Mouse (Mus musculus) lung, postnatal 0 days (tissue): Measurements from ENCODE around the gene Zfp507. TPM values are rescaled to one million over a fixed set of nuclear protein-coding genes. Genes with fewer than 3 reads are reported as not detected.

Experiments
- ATAC-seq: fragments of 200-750 bp; cut with Nextera tagmentation; 2 replicates; pipeline ENCODE4 v1.8.0; 2017; ENCODE audit warnings: moderate library complexity
- DNase-seq: peaks from one replicate; pipeline ENCODE4 v3.0.0-alpha.2; 2016; ENCODE audit warnings: low spot score
- H3K27ac ChIP-seq: fragments of 300-500 bp; sonication (generic); 2 replicates; pipeline ENCODE4 v1.5.1; 2014; ENCODE audit warnings: antibody characterized with exemption, mild to moderate bottlenecking, low read length, mixed read lengths
- H3K27me3 ChIP-seq: fragments of 300-500 bp; sonication (generic); replicated peaks from 2 replicates; pipeline ENCODE4 v1.6.1; 2014; ENCODE audit warnings: low read length, mixed read lengths; ENCODE audit not compliant: insufficient read depth
- H3K36me3 ChIP-seq: fragments of 300-500 bp; sonication (generic); 2 replicates; pipeline ENCODE4 v1.6.1; 2014; ENCODE audit warnings: low read length, mixed read lengths; ENCODE audit not compliant: insufficient read depth
- H3K4me1 ChIP-seq: fragments of 300-500 bp; sonication (generic); 2 replicates; pipeline ENCODE4 v1.6.1; 2014; ENCODE audit warnings: antibody characterized with exemption, low read depth, low read length, mixed read lengths; ENCODE audit not compliant: insufficient read depth
- H3K4me2 ChIP-seq: fragments of 300-500 bp; sonication (generic); replicated peaks from 2 replicates; pipeline ENCODE4 v1.6.1; 2014; ENCODE audit warnings: low read depth, mild to moderate bottlenecking, low read length, moderate library complexity, mixed read lengths
- H3K4me3 ChIP-seq: fragments of 300-500 bp; sonication (generic); 2 replicates; pipeline ENCODE4 v1.5.1; 2014; ENCODE audit warnings: low read depth, low read length
- H3K9ac ChIP-seq: fragments of 300-500 bp; sonication (generic); replicated peaks from 2 replicates; pipeline ENCODE4 v1.6.1; 2014; ENCODE audit warnings: low read depth, mild to moderate bottlenecking
- H3K9me3 ChIP-seq: fragments of 300-500 bp; sonication (generic); 2 replicates; pipeline ENCODE4 v1.6.1; 2016; ENCODE audit warnings: low read length, mixed read lengths
- CTCF ChIP-seq: IDR thresholded peaks from 2 replicates; pipeline ENCODE4 v1.5.1; 2016; ENCODE audit warnings: antibody characterized with exemption, mild to moderate bottlenecking
- EP300 ChIP-seq: IDR thresholded peaks from 2 replicates; pipeline ENCODE4 v1.6.1; 2016; ENCODE audit warnings: antibody characterized with exemption, mild to moderate bottlenecking, control low read depth
- WGBS: fragments of 180-500 bp; shearing (Covaris S2); extraction: QIAGEN DNeasy Blood & Tissue Kit; methylation state at CpG from one replicate; pipeline ENCODE4 v1.1.7; 2014; 5-methylcytosine and 5-hydroxymethylcytosine counted together
- polyA plus RNA-seq: library from polyadenylated mRNA; unstranded; fragments of >200 nt; fragmentation: Nextera tagmentation; extraction: Ambion mirVana; gene quantifications from 2 replicates; pipeline ENCODE4 v1.2.1, GENCODE M21; 2015

Zfp507 gene
- 6.9 and 10.1 TPM in 2 replicates for polyA plus RNA-seq

DNA sequence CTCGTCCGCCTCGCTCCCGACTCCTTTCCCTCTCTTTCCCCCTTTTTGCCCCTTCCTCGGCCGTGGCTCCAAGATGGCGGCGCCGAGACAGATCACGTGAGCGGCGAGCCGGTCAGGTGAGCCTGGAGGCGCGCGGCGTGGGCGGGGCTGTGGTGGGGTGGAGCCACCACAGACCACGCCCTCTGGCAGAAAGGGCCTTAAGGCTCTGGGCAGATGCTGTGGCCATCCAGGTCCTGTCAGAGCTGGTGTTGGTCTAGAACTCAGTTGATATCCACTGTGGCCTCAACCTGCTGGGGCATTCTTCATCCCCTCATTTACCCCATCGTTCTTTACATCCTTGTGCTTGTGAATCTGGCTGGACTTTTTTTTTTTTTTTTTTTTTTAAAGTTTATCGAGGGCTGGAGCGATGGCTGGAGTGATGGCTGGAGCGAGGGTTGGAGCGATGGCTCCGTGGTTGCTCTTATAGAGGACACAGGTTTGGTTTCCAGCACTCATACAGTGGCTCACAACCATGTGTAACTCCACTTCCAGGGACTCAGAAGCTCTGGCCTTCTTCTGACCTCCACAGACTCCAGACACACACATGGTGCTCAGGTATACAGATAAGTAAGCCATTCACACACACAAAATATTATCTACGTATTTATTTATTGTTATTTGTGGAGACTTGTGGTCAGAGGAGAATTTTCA lies at the start of gene Zfp507:
Zfp507 (minus strand) TSS at position 98 of the 690 bp plus-strand sequence.
- Histone ChIP-seq H3K4me2 (peak within 1 kb of the TSS; percentile 83), H3K4me3 (peak within 1 kb of the TSS; percentile 63), H3K27ac (peak within 1 kb of the TSS; percentile 79), H3K9me3 (no peaks in the 10 kb centered on the region), H3K27me3 (no peaks in the 10 kb centered on the region), H3K36me3 (peaks cover 22% of the 10 kb centered on the region; the same call in 1 of the 2 replicates), H3K4me1 (peaks cover 6% of the 10 kb centered on the region; the same call in 1 of the 2 replicates), H3K9ac (peak within 1 kb of the TSS; percentile 85)
- WGBS: 34% methylated on average over 14 of the region's 26 CpGs
- DNase-seq (peak; percentile 93), ATAC-seq (peak; percentile 99)
- TF ChIP-seq CTCF: no peak

DNA sequence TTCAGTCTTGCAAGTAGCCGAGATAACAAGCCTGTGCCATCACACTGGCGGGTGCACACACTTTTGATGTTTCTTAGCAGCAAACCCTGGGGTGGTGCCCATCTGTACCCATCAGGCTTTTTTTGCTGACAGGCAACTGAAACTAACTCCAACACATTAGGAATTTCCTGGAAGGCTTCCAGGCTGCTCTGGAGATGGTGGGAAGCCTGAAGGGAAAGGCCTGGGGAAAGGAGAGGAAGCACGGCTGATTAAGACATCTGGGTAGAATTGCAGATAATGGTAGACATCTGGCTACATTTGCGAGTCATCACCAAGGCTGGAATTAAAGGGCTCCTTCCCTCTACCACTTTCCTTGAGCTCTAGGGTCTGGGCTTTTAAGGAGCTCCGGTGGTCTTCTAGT lies 47.6 kb upstream of the Zfp507 start:
- TF ChIP-seq EP300 (no peak), CTCF (no peak)
- ATAC-seq: no peak; the same call in 1 of the 2 replicates

DNA sequence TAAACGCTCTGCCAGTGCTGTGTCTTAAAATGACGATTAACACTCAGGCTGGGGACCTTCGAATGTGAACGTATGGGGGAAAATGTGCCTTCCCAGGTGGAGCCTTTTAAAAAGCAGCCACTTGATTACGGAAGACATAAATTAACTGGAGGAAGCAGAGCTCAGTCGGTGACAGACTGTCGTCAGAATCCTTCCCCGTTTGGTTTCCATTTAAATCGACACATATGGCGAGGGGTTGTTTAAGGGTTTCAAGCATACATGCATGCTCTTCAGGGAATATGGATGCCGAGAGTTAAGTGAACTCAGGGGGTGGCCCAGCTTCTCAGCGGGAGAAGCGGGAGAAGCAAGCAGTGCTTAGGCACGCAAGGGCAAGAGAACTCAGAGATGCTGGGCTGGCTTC lies 45.7 kb upstream of the Zfp507 start:
- no peaks in the 10 kb centered on the region for H3K4me1 ChIP-seq
- no peak overlapping the region for H3K4me3 ChIP-seq
- no peak for ATAC-seq
- H3K27ac ChIP-seq: no peak overlapping the region
- no peaks in the 10 kb centered on the region for H3K9me3 ChIP-seq
- no peak overlapping the region for H3K4me2 ChIP-seq
- DNase-seq: no peak
- H3K36me3 ChIP-seq: no peaks in the 10 kb centered on the region
- TF ChIP-seq EP300 (no peak), CTCF (no peak)
- WGBS: 57% methylated on average over 14 of the region's 14 CpGs
- no peaks in the 10 kb centered on the region for H3K27me3 ChIP-seq
- H3K9ac ChIP-seq: no peak overlapping the region

More for the DNA sequence above, 47.6 kb upstream of the Zfp507 start:
- Histone ChIP-seq H3K4me1 (no peaks in the 10 kb centered on the region), H3K4me3 (no peak overlapping the region), H3K27ac (no peak overlapping the region), H3K9ac (no peak overlapping the region), H3K27me3 (no peaks in the 10 kb centered on the region), H3K36me3 (no peaks in the 10 kb centered on the region), H3K9me3 (no peaks in the 10 kb centered on the region), H3K4me2 (no peak overlapping the region)
- DNase-seq: peak; percentile 39
- WGBS: 53% methylated on average over 5 of the region's 5 CpGs

DNA sequence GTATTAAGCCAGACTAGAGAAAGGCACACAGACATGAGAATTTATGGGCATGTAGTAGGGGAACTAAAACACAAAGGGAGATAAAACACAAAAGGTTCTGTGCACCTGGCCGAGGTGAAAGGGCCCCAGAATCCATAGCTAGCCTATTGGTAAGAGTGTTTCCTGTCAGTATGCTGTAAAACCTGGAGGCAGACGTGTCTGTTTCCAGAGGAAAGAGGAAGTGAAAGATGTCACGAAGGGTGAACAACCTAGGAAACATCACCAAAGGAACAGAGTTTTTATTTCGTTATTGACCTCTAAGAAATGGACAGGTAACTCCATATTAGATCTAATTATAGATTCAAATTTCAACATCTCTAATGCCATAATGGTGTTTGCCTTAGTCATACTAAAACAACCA lies 37.7 kb upstream of the Zfp507 start:
- Histone ChIP-seq H3K4me3 (no peak overlapping the region), H3K9me3 (no peaks in the 10 kb centered on the region), H3K27ac (no peak overlapping the region), H3K4me1 (no peaks in the 10 kb centered on the region), H3K27me3 (no peaks in the 10 kb centered on the region), H3K36me3 (no peaks in the 10 kb centered on the region), H3K9ac (no peak overlapping the region), H3K4me2 (no peak overlapping the region)
- DNase-seq: no peak
- no peak for TF ChIP-seq CTCF
- no peak for TF ChIP-seq EP300
- 70% methylated on average over 4 of the region's 4 CpGs for WGBS
- ATAC-seq: no peak

DNA sequence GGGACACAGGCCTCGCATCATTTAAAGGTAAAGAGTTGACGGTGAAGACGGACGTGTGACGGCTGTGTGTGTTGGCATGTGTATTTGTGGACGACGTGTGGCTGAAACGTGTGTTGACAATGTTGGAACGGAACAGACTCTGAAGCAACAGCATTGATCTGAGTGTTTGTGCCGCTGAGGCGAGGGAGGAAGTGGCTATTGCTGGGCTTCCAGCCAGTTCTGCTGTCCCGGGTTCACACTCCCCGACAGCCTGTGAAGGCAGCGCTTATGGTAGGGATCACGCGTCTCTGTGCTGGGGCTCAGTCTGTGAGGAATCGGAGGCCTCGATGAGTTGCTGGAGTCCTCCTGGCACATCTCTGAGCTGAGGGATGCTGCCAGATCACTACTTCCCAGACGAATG lies 34.0 kb upstream of the Zfp507 start:
- no peak overlapping the region for H3K9ac ChIP-seq
- WGBS: 31% methylated on average over 19 of the region's 19 CpGs
- peak overlapping the region; percentile 52; the same call in 1 of the 2 replicates for H3K27ac ChIP-seq
- H3K4me1 ChIP-seq: no peaks in the 10 kb centered on the region
- H3K4me3 ChIP-seq: no peak overlapping the region
- DNase-seq (peak; percentile 93), ATAC-seq (peak; percentile 97)
- H3K36me3 ChIP-seq: no peaks in the 10 kb centered on the region
- H3K4me2 ChIP-seq: no peak overlapping the region
- TF ChIP-seq EP300 (peak; percentile 71), CTCF (0 out of 2 replicates have a peak, but pooled peaks have one; percentile 1)
- H3K27me3 ChIP-seq: no peaks in the 10 kb centered on the region
- H3K9me3 ChIP-seq: no peaks in the 10 kb centered on the region

DNA sequence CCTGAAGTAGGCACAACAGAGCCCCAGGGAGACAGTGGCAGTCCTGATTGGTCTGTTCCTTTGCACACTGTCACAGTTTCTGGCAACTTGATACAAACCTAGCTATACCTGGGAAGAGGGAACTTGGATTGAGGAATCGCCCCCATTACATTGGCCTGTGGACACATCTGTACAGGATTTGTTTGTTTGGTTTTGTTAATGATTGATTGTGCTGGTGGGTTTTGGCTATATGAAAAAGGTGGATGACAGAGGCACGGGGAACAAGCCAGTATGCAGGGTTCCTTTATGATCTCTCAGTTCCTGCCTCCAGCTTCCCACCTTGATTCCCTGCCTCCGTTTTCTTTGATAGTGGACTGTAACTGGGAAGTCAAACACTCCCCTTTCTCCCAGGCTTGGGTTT lies 33.6 kb upstream of the Zfp507 start:
- Histone ChIP-seq H3K4me3 (no peak overlapping the region), H3K27ac (peak overlapping the region; percentile 52; the same call in 1 of the 2 replicates), H3K4me1 (no peaks in the 10 kb centered on the region), H3K27me3 (no peaks in the 10 kb centered on the region), H3K9ac (no peak overlapping the region), H3K9me3 (no peaks in the 10 kb centered on the region), H3K36me3 (no peaks in the 10 kb centered on the region), H3K4me2 (no peak overlapping the region)
- TF ChIP-seq EP300 (no peak), CTCF (no peak)
- DNase-seq: no peak
- ATAC-seq: no peak
- 49% methylated on average over 3 of the region's 3 CpGs for WGBS
